Mouse (Mus musculus): ENCODE measurements around the gene Hacd4. TPM values are rescaled to one million over a fixed set of nuclear protein-coding genes. Genes with fewer than 3 reads are reported as not detected.

Hacd4 gene
- total RNA-seq, 2 experiments from 2014 or later = 4.5 to 4.6 TPM

Other genes starting within 250 kb of the Hacd4 start
- gene Ifnb1, start 83.8 kb upstream of the Hacd4 start, total RNA-seq (2021) = not detected
- gene Ifna15, start 119.3 kb upstream of the Hacd4 start, total RNA-seq (2021) = not detected
- not detected for gene Ifna14, start 132.9 kb upstream of the Hacd4 start, total RNA-seq (2021)
- not detected for gene Ifna9, start 153.5 kb upstream of the Hacd4 start, total RNA-seq (2021)
- gene Ifna12, start 164.4 kb upstream of the Hacd4 start, total RNA-seq (2021) = not detected
- gene C87499, start 195.5 kb upstream of the Hacd4 start, total RNA-seq (2021) = not detected
- not detected for gene Ifna13, start 205.5 kb upstream of the Hacd4 start, total RNA-seq (2021)
- gene Ifna16, start 238.0 kb upstream of the Hacd4 start, total RNA-seq (2021) = not detected
- not detected for gene Ifna2, start 245.0 kb upstream of the Hacd4 start, total RNA-seq (2021)